Mouse (Mus musculus) hindbrain, embryonic 14.5 days (tissue): ENCODE measurements at regions not wholly inside any gene's neighbourhood (a gene's known extent, or its start where the extent isn't known, plus 50 kb on each side); places are given as distances from the start of the nearest gene placed in this dataset.

ENCODE experiments used
- ATAC-seq: fragments of 200-750 bp; cut with Nextera tagmentation; 2 replicates; pipeline ENCODE4 v1.8.0; 2017; ENCODE audit warnings: moderate number of reproducible peaks, mild to moderate bottlenecking, moderate TSS enrichment, moderate library complexity; ENCODE audit not compliant: low FRiP score
- DNase-seq: peaks from one replicate; pipeline ENCODE4 v3.0.0-alpha.2; 2015; ENCODE audit warnings: low spot score
- H3K27ac ChIP-seq: fragments of 300-500 bp; sonication (generic); 2 replicates; pipeline ENCODE4 v1.5.1; 2014; ENCODE audit warnings: mild to moderate bottlenecking, moderate library complexity
- H3K27me3 ChIP-seq: fragments of 300-500 bp; sonication (generic); 2 replicates; pipeline ENCODE4 v1.6.1; 2014; ENCODE audit warnings: mild to moderate bottlenecking, low read length, mixed read lengths; ENCODE audit not compliant: control insufficient read depth, insufficient read depth
- H3K36me3 ChIP-seq: fragments of 300-500 bp; sonication (generic); replicated peaks from 2 replicates; pipeline ENCODE4 v1.6.1; 2014; ENCODE audit not compliant: control insufficient read depth, insufficient read depth
- H3K4me1 ChIP-seq: fragments of 300-500 bp; sonication (generic); replicated peaks from 2 replicates; pipeline ENCODE4 v1.6.1; 2014; ENCODE audit warnings: antibody characterized with exemption, low read length, mixed read lengths; ENCODE audit not compliant: control insufficient read depth, insufficient read depth
- H3K4me2 ChIP-seq: fragments of 300-500 bp; sonication (generic); replicated peaks from 2 replicates; pipeline ENCODE4 v1.6.1; 2014; ENCODE audit warnings: mild to moderate bottlenecking, moderate library complexity
- H3K4me3 ChIP-seq: fragments of 300-500 bp; sonication (generic); replicated peaks from 2 replicates; pipeline ENCODE4 v1.5.1; 2014; ENCODE audit warnings: mild to moderate bottlenecking, low read length
- H3K9ac ChIP-seq: fragments of 300-500 bp; sonication (generic); 2 replicates; pipeline ENCODE4 v1.6.1; 2014
- H3K9me3 ChIP-seq: fragments of 300-500 bp; sonication (generic); 2 replicates; pipeline ENCODE4 v1.6.1; 2016; ENCODE audit warnings: low read length; ENCODE audit not compliant: control insufficient read depth
- WGBS: fragments of 180-500 bp; shearing (Covaris S2); extraction: QIAGEN DNeasy Blood & Tissue Kit; methylation state at CpG from one replicate; pipeline ENCODE4 v1.1.7; 2014; 5-methylcytosine and 5-hydroxymethylcytosine counted together

DNA sequence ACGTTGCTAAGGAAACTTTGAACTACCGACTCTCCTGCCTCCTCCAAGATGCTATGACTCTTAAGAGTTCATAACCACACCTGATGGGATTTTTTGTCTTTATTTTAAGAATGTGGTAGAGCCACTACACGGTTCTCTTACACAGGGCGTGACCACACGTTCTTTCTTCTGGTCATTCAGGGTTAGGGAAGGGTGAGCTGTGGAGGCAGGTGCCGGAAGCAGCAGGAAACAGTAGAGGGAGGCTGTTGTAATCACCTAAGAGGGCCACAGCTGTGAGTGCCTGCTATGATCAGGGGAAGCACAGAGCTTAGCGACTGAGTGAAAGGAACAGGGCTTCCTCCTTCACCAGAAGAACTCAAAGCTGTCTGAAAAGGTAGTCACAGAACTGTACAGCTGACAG, 50.6 kb upstream of the Larp1 start:
- no peaks in the 10 kb centered on the region for H3K27me3 ChIP-seq
- no peaks in the 10 kb centered on the region for H3K36me3 ChIP-seq
- H3K4me3 ChIP-seq: no peak overlapping the region
- peaks cover 2% of the 10 kb centered on the region; the same call in 1 of the 2 replicates for H3K4me1 ChIP-seq
- no peak overlapping the region for H3K4me2 ChIP-seq
- H3K9ac ChIP-seq: no peak overlapping the region
- ATAC-seq (no peak), DNase-seq (no peak)
- no peak overlapping the region for H3K27ac ChIP-seq
- H3K9me3 ChIP-seq: no peaks in the 10 kb centered on the region
- 79% methylated on average over 7 of the region's 7 CpGs for WGBS

DNA sequence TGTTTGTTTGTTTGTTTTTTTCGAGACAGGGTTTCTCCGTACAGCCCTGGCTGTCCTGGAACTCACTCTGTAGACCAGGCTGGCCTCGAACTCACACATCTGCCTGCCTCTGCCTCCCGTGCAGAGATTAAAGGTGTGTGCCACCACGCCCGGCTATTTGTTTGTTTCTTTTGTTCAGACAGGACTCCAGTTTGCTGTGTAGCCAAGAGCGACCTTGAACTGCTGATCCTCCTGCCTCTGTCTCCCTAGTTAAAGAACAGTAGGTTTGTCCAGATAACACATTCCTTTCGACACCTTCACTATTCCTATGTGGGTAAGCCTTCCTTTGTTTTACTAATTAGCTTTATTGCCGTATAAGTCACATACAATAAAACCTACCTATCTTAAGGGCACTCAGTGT, 52.0 kb upstream of the Larp1 start:
- DNase-seq (no peak), ATAC-seq (no peak)
- H3K9ac ChIP-seq: no peak overlapping the region
- H3K4me1 ChIP-seq: no peaks in the 10 kb centered on the region
- no peaks in the 10 kb centered on the region for H3K27me3 ChIP-seq
- WGBS: 91% methylated on average over 9 of the region's 9 CpGs
- H3K4me3 ChIP-seq: no peak overlapping the region
- no peak overlapping the region for H3K27ac ChIP-seq
- H3K36me3 ChIP-seq: no peaks in the 10 kb centered on the region
- H3K9me3 ChIP-seq: no peaks in the 10 kb centered on the region
- no peak overlapping the region for H3K4me2 ChIP-seq

DNA sequence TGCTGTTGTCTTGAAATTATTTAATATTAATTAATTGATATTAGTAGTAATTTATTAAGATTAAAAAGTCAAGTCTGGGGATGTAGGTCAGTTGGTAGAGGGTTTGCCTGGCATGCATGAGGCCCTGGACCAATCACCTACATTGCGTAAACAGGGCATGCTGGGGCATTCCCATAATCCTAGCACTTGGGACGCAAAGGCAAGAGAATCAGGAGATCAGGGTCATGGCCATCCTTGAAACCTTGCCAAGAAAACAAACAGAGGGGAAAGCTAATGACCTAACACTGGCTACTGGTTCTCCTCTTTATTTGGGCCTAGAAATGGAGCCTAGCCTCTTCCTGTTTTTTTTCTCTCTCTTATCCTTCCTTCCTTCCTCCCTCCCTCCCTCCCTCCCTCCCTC, 52.8 kb upstream of the Larp1 start:
- 81% methylated on average over 2 of the region's 2 CpGs for WGBS
- no peaks in the 10 kb centered on the region for H3K36me3 ChIP-seq
- ATAC-seq: no peak
- no peak overlapping the region for H3K27ac ChIP-seq
- no peak overlapping the region for H3K4me3 ChIP-seq
- no peaks in the 10 kb centered on the region for H3K9me3 ChIP-seq
- H3K9ac ChIP-seq: no peak overlapping the region
- no peak for DNase-seq
- no peaks in the 10 kb centered on the region for H3K27me3 ChIP-seq
- no peaks in the 10 kb centered on the region for H3K4me1 ChIP-seq
- H3K4me2 ChIP-seq: no peak overlapping the region

DNA sequence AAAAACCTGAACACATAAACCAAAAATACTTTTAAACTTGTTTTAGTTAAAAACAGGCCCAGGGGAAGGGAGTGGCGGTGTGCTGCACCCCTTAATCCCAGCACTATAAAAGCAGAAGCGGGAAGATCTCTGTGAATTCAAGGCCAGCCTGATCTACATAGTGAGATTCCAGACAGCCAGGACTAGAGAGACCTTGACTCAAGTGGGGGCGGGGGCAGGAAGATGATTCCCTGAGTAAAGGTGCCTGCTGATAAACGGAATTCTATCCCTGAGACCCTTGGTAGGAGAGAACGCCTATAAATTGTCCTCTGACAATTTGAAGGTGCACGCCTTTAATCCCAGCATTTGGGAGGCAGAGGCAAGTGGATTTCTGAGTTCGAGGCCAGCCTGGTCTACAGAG, 53.4 kb upstream of the Larp1 start:
- DNase-seq: no peak
- Histone ChIP-seq H3K4me1 (no peaks in the 10 kb centered on the region), H3K9me3 (no peaks in the 10 kb centered on the region), H3K27ac (no peak overlapping the region), H3K4me2 (no peak overlapping the region), H3K36me3 (no peaks in the 10 kb centered on the region), H3K27me3 (no peaks in the 10 kb centered on the region), H3K9ac (no peak overlapping the region), H3K4me3 (no peak overlapping the region)
- ATAC-seq: no peak
- 92% methylated on average over 7 of the region's 7 CpGs for WGBS

DNA sequence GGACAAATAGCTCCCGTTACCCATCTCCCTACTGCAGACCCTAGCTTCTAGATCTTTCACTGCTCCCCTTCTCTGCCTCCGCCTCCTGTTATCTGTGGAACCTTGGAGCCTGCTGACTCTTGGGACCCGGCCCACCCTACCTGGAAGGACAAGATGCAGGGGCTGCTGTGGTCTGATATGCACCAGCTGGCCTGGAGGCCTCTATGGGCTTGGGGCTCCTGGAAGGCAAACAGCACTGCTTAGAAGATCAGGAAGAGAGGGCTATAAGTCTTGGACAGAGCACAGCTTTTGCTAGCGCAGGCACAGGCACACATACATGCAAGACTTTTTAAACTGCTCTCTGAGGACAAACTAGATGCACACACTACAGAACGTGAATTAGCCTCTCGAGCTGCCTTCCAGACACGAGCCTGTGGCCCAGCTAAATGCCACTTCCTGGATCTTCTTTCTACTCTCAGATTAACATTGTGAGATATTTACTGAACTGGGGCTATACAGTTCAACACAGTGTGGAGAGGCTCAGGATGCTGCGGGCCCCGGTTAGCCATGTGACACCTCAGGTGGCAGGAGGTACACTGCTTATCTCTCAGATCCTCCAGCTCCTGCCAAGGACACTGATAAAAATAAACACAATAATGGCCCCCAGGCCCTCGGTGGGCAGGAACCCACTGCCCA, 54.2 kb upstream of the Larp1 start:
- DNase-seq (no peak), ATAC-seq (no peak)
- no peak overlapping the region for H3K9ac ChIP-seq
- H3K4me2 ChIP-seq: no peak overlapping the region
- H3K27ac ChIP-seq: no peak overlapping the region
- no peaks in the 10 kb centered on the region for H3K27me3 ChIP-seq
- H3K9me3 ChIP-seq: no peaks in the 10 kb centered on the region
- 77% methylated on average over 10 of the region's 10 CpGs for WGBS
- H3K4me3 ChIP-seq: no peak overlapping the region
- H3K36me3 ChIP-seq: no peaks in the 10 kb centered on the region
- no peaks in the 10 kb centered on the region for H3K4me1 ChIP-seq

DNA sequence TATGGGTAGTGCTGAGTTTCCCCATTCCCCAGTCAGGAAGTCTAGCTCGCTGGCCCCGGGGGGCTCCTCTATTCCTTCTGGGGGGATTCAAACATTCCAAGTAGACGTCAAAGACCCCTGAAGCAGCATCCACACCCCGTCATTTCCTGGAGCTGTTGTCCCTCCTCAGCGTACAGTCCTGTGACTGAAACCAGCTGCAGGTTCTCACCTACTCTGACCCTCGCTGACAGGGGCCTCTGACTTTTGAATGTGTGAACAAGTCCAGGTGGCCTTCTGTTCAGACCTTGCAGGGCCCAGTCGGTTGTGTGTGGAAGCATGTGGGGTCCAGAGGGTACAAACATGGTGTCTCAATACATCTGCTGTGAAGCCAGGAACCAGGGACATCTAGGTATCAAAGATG, 55.2 kb upstream of the Larp1 start:
- Histone ChIP-seq H3K9me3 (no peaks in the 10 kb centered on the region), H3K27me3 (no peaks in the 10 kb centered on the region), H3K36me3 (no peaks in the 10 kb centered on the region), H3K27ac (no peak overlapping the region), H3K4me1 (no peaks in the 10 kb centered on the region), H3K4me2 (no peak overlapping the region), H3K4me3 (no peak overlapping the region), H3K9ac (no peak overlapping the region)
- WGBS: 67% methylated on average over 7 of the region's 7 CpGs
- no peak for ATAC-seq
- no peak for DNase-seq

DNA sequence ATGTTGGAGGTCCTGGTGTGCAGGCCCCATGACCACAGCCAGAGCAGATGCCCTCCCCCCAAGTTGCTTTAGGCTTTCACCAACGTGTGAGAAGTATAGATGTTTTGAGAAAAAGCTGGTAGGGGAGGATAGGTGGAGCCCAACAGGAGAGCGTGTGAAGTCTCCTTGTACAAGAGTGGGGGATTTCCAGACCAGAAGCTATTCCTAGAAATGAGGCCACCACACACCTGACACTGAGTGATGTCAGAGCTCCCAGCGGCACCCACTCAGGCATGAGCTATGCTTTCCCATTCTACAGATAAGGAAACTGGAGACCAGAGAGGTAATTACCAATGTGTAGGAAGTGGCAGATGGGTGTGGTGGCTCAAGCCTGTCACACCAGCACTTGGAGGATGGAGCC, 56.2 kb upstream of the Larp1 start:
- H3K4me3 ChIP-seq: no peak overlapping the region
- no peak overlapping the region for H3K9ac ChIP-seq
- H3K4me1 ChIP-seq: no peaks in the 10 kb centered on the region
- H3K36me3 ChIP-seq: no peaks in the 10 kb centered on the region
- no peak for DNase-seq
- ATAC-seq: no peak
- H3K27ac ChIP-seq: no peak overlapping the region
- 79% methylated on average over 3 of the region's 3 CpGs for WGBS
- no peak overlapping the region for H3K4me2 ChIP-seq
- no peaks in the 10 kb centered on the region for H3K9me3 ChIP-seq
- H3K27me3 ChIP-seq: no peaks in the 10 kb centered on the region

DNA sequence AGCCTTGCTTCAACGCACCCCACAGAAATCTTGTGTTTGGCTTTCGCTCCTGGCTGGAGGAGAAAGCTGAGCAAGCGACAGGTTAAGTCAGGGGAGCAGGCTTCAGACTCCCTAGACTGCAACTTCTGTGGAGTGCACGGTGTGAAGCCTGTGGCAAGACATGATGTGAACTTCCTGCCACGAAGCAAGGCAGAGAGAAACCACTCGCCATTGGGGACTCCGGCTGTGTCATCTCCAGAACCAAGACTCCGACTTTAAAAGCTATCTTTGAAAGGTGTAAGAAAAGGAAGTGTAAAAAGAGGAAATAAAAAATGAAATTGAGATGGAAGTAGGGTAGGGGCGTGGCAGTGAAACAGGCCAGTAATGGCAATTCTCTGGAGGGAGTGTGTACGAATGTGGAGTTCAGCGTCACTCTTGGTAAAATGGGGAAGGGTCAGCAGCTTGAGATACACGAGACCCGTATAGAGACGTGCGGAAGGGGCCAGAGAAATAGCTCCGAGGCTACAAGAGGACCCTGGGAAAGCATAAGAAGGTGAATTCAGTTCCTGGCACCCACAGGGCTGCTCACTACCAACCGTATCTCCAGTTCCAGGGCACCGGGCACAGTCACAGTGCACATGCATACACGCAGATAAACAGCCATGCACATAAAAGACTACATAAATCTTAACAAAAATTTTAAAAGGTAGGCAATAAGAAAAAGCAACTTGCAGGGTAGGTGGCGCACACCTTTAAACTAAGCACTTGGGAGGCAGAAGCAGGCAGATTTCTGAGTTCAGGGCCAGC, 57.1 kb upstream of the Larp1 start:
- 80% methylated on average over 20 of the region's 20 CpGs for WGBS
- H3K4me1 ChIP-seq: no peaks in the 10 kb centered on the region
- H3K4me2 ChIP-seq: no peak overlapping the region
- H3K27me3 ChIP-seq: no peaks in the 10 kb centered on the region
- no peak for DNase-seq
- H3K9ac ChIP-seq: no peak overlapping the region
- no peak overlapping the region for H3K27ac ChIP-seq
- H3K4me3 ChIP-seq: no peak overlapping the region
- no peaks in the 10 kb centered on the region for H3K36me3 ChIP-seq
- H3K9me3 ChIP-seq: no peaks in the 10 kb centered on the region
- no peak for ATAC-seq

DNA sequence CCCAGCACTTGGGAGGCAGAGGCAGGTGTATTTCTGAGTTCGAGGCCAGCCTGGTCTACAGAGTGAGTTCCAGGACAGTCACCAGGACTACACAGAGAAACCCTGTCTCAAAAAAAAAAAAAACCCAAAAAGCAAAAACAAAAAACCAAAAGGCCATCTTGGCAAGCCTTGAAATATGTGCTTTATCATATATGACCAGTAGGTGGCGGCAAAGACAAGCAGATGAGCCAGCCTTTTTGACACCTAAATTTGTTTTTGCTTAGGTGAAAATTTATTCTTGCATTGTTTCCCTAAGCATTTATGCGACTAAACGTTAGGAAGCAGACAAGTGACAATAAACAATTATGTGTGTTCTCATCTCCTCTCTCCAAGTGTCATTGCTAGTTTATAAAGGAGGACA, 57.9 kb upstream of the Larp1 start:
- H3K27ac ChIP-seq: no peak overlapping the region
- no peak for ATAC-seq
- no peaks in the 10 kb centered on the region for H3K4me1 ChIP-seq
- no peaks in the 10 kb centered on the region for H3K9me3 ChIP-seq
- WGBS: 7% methylated on average over 4 of the region's 4 CpGs
- H3K4me3 ChIP-seq: no peak overlapping the region
- no peaks in the 10 kb centered on the region for H3K36me3 ChIP-seq
- H3K4me2 ChIP-seq: no peak overlapping the region
- H3K27me3 ChIP-seq: no peaks in the 10 kb centered on the region
- DNase-seq: peak; percentile 86
- no peak overlapping the region for H3K9ac ChIP-seq
